Mouse (Mus musculus): ENCODE results near the gene Rfng. TPM values are rescaled to one million over a fixed set of nuclear protein-coding genes. Genes with fewer than 3 reads are reported as not detected.

The Rfng gene
- polyA plus RNA-seq, 1 experiment from 2014 or later = 23.2 TPM

DNA sequence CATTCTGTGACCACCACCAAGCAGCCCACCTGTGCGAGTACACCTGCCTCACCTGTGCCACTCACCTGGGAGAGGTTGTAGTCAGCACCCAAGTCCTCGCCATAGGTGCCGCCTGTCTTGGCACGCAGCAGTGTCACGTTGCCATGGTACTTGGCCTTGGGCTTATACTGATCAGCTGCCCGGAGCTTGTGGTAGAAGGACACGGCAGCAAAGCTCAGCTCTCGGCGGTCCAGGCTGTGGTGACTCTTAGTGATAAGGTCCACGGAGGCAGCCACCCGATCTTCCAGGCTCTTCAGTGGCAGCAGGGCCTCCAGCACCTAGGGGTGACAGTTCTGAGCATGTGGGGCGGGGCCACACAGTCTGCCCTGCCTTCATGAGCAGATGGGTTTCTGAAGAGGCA, 24.0 kb upstream of the Rfng start:
- Histone ChIP-seq H3K27ac (ENCODE audit: poor library complexity, severe bottlenecking) (no peak overlapping the region), H3K27me3 (replicated peaks) (no peaks in the 10 kb centered on the region), H3K9ac (no peak overlapping the region), H3K4me1 (replicated peaks) (no peaks in the 10 kb centered on the region), H3K9me3 (replicated peaks) (no peaks in the 10 kb centered on the region), H3K4me2 (no peak overlapping the region), H3K36me3 (peaks cover 82% of the 10 kb centered on the region), H3K4me3 (no peak overlapping the region)
- WGBS = 84% methylated on average over 12 of the region's 12 CpGs
- ATAC-seq (ENCODE audit: insufficient number of reproducible peaks, low FRiP score) = no peak

DNA sequence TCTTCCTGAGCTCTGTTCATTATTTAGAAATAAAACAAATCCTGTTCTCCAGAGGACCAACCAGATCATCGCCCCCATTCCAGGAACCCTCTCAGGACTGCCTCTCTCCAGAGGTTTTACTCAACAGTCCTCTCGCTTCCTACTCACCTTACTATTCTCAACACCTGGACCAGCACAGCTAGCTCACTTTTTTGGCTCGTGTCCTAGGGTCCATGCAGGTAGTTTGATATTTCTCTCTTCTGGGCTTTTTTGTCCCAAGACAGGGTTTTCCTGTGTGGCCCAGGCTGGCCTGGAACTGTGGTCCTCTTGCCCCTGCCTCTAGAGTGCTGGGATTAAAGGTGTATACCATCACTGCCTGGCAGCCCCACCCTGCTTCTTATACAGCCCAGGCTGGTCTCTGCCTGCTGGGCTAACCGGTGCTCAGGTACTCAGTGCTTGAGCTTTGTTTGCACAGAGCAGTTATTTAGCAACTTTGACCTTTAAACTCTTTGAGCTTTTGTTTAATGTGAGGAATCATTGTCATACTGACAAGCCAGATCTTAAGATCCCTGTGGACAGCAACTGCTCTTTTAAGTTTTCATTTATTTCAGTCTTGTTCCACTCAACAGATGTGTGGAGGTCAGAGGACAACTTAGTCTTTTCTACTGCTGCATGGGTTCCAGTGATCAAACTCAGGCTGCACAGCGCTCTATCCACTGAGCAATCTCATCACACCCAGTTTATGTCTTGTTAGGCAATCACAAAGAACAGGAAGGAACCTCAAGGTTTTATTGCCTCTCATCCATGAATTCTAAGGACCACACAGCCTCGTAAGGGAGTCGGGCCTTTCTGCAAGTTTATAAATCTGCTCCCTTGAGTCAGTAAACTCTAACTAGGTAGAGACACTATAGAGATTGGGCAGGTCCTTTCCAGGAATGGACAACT, 21.6 kb upstream of the Rfng start:
- Histone ChIP-seq H3K9me3 (replicated peaks) (no peaks in the 10 kb centered on the region), H3K36me3 (peaks cover 59% of the 10 kb centered on the region), H3K27ac (ENCODE audit: poor library complexity, severe bottlenecking) (no peak overlapping the region), H3K27me3 (replicated peaks) (no peaks in the 10 kb centered on the region), H3K4me1 (replicated peaks) (0 out of 2 replicates have a peak, but pooled peaks cover 1% of the 10 kb centered on the region), H3K9ac (no peak overlapping the region), H3K4me2 (no peak overlapping the region), H3K4me3 (no peak overlapping the region)
- WGBS = 90% methylated on average over 7 of the region's 7 CpGs
- no peak for ATAC-seq (ENCODE audit: insufficient number of reproducible peaks, low FRiP score)

DNA sequence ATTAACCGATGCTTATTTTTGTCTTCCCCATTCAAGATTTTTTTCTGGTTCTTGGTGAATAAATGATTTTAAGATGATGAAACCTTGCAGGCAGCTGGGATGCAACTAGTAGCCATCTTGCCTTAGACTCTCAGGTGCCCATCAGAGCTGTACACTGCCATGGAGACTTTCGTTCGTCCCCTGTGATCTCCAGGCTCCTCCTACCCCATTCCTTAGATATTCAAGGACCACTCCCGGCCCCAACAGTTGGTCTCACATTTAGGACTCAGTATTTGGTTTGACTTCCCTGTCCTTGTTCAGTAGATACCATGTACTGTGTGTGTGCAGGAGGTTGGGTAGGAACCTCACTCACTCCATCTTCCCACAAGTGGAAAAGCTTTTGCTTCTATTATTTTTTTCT, 20.8 kb upstream of the Rfng start:
- Histone ChIP-seq H3K27ac (ENCODE audit: poor library complexity, severe bottlenecking) (no peak overlapping the region), H3K4me2 (no peak overlapping the region), H3K4me1 (replicated peaks) (0 out of 2 replicates have a peak, but pooled peaks cover 6% of the 10 kb centered on the region), H3K9ac (no peak overlapping the region), H3K9me3 (replicated peaks) (no peaks in the 10 kb centered on the region), H3K27me3 (replicated peaks) (no peaks in the 10 kb centered on the region), H3K4me3 (no peak overlapping the region), H3K36me3 (peaks cover 50% of the 10 kb centered on the region)
- no peak for ATAC-seq (ENCODE audit: insufficient number of reproducible peaks, low FRiP score)
- WGBS = 65% methylated on average over 4 of the region's 4 CpGs

GRCm38 (mm10) chr11:120804274-120804673, 20.3 kb upstream of the Rfng start:
- 80% methylated on average over 7 of the region's 7 CpGs for WGBS
- no peak overlapping the region for H3K9ac ChIP-seq

GRCm38 (mm10) chr11:120800061-120800904, 16.3 kb upstream of the Rfng start:
- Histone ChIP-seq H3K9ac (0 out of 2 replicates have a peak overlapping the region, but pooled peaks have one; percentile 32), H3K9me3 (replicated peaks) (no peaks in the 10 kb centered on the region), H3K4me2 (0 out of 2 replicates have a peak overlapping the region, but pooled peaks have one; percentile 10), H3K27ac (ENCODE audit: poor library complexity, severe bottlenecking) (no peak overlapping the region; the same call in 1 of the 2 replicates), H3K27me3 (replicated peaks) (no peaks in the 10 kb centered on the region), H3K4me1 (replicated peaks) (peaks cover 15% of the 10 kb centered on the region), H3K36me3 (peaks cover 5% of the 10 kb centered on the region), H3K4me3 (no peak overlapping the region)
- ATAC-seq (ENCODE audit: insufficient number of reproducible peaks, low FRiP score) = peak; percentile 55
- WGBS = 9% methylated on average over 10 of the region's 10 CpGs

More at GRCm38 (mm10) chr11:120804274-120804673, 20.3 kb upstream of the Rfng start:
- H3K36me3 ChIP-seq = peaks cover 45% of the 10 kb centered on the region
- 0 out of 2 replicates have a peak, but pooled peaks cover 6% of the 10 kb centered on the region for H3K4me1 ChIP-seq (replicated peaks)
- no peak overlapping the region for H3K27ac ChIP-seq (ENCODE audit: poor library complexity, severe bottlenecking)
- no peak overlapping the region for H3K4me2 ChIP-seq
- no peaks in the 10 kb centered on the region for H3K9me3 ChIP-seq (replicated peaks)
- ATAC-seq (ENCODE audit: insufficient number of reproducible peaks, low FRiP score) = no peak
- H3K4me3 ChIP-seq = no peak overlapping the region
- H3K27me3 ChIP-seq (replicated peaks) = no peaks in the 10 kb centered on the region

DNA sequence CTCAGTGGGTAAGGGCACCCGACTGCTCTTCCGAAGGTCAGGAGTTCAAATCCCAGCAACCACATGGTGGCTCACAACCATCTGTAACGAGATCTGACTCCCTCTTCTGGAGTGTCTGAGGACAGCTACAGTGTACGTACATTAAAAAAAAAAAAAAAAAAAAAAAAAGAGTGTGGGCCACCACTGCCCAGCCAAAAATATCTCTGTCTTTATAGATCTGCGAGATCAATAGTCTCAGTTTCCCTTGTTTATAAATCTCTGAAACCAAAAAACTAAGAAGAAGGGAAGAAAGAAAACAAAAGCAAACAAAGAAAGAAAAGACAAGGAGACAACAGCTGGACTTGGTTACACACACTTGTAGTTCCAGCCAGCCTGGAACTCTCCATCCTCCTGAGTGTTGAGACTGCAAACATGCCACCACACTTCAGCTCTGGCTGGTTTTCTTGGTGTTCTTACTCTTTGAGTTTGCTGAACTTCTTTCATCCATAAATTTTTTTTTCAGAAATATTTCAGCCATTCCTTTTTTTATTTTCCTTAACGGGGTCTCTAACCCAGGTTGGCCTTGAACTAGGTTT, 15.4 kb upstream of the Rfng start:
- Histone ChIP-seq H3K4me2 (no peak overlapping the region), H3K27me3 (replicated peaks) (no peaks in the 10 kb centered on the region), H3K4me3 (no peak overlapping the region), H3K27ac (ENCODE audit: poor library complexity, severe bottlenecking) (no peak overlapping the region), H3K9ac (no peak overlapping the region), H3K36me3 (peaks cover 6% of the 10 kb centered on the region), H3K4me1 (replicated peaks) (peaks cover 22% of the 10 kb centered on the region), H3K9me3 (replicated peaks) (no peaks in the 10 kb centered on the region)
- WGBS = 49% methylated on average over 6 of the region's 6 CpGs
- no peak for ATAC-seq (ENCODE audit: insufficient number of reproducible peaks, low FRiP score)

- Histone ChIP-seq H3K4me3 (no peak overlapping the region), H3K27me3 (replicated peaks) (no peaks in the 10 kb centered on the region), H3K9me3 (replicated peaks) (no peaks in the 10 kb centered on the region), H3K9ac (no peak overlapping the region), H3K36me3 (peaks cover 17% of the 10 kb centered on the region), H3K4me2 (no peak overlapping the region), H3K4me1 (replicated peaks) (peaks cover 22% of the 10 kb centered on the region), H3K27ac (ENCODE audit: poor library complexity, severe bottlenecking) (no peak overlapping the region)
- WGBS = 75% methylated on average over 3 of the region's 3 CpGs
- ATAC-seq (ENCODE audit: insufficient number of reproducible peaks, low FRiP score) = no peak
Observed at GRCm38 (mm10) chr11:120798244-120798643, 14.2 kb upstream of the Rfng start.

DNA sequence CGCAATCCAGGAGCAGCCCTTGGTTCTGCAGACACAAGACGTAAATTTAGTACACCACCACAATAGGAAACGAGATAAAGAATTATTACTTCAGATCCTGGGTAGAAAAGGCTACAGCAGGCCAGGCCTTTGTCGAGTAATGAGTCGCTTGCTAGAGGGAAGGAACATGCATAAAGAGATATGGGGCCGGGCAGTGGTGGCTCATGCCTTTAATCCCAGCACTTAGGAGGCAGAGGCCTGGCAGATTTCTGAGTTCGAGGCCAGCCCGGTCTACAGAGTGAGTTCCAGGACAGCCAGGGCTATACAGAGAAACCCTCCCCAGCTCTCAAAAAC, 12.6 kb upstream of the Rfng start:
- peak overlapping the region; percentile 83 for H3K4me3 ChIP-seq
- 22% methylated on average over 8 of the region's 8 CpGs for WGBS
- no peaks in the 10 kb centered on the region for H3K27me3 ChIP-seq (replicated peaks)
- ATAC-seq (ENCODE audit: insufficient number of reproducible peaks, low FRiP score) = peak; percentile 10; the same call in 1 of the 2 replicates
- peak overlapping the region; percentile 72 for H3K27ac ChIP-seq (ENCODE audit: poor library complexity, severe bottlenecking)
- peaks cover 34% of the 10 kb centered on the region for H3K36me3 ChIP-seq
- peak overlapping the region; percentile 96 for H3K9ac ChIP-seq
- peaks cover 22% of the 10 kb centered on the region for H3K4me1 ChIP-seq (replicated peaks)
- H3K4me2 ChIP-seq = peak overlapping the region; percentile 94
- H3K9me3 ChIP-seq (replicated peaks) = no peaks in the 10 kb centered on the region

- 1% methylated on average over 59 of the region's 59 CpGs for whole genome bisulfite sequencing
- ATAC-seq (ENCODE audit: insufficient number of reproducible peaks, low FRiP score) = peak; percentile 91
- Histone ChIP-seq H3K4me2 (peak within 1 kb of the TSS; percentile 94), H3K27ac (ENCODE audit: poor library complexity, severe bottlenecking) (peak within 1 kb of the TSS; percentile 72), H3K9me3 (replicated peaks) (no peaks in the 10 kb centered on the region), H3K4me1 (replicated peaks) (peaks cover 22% of the 10 kb centered on the region), H3K36me3 (peaks cover 40% of the 10 kb centered on the region), H3K9ac (peak within 1 kb of the TSS; percentile 96), H3K4me3 (peak within 1 kb of the TSS; percentile 83), H3K27me3 (replicated peaks) (no peaks in the 10 kb centered on the region)
Observed at GRCm38 (mm10) chr11:120795756-120796613, 12.0 kb upstream of the Rfng start, which contains the start of gene Dus1l. Dus1l (minus strand) TSS chr11:120796403.

DNA sequence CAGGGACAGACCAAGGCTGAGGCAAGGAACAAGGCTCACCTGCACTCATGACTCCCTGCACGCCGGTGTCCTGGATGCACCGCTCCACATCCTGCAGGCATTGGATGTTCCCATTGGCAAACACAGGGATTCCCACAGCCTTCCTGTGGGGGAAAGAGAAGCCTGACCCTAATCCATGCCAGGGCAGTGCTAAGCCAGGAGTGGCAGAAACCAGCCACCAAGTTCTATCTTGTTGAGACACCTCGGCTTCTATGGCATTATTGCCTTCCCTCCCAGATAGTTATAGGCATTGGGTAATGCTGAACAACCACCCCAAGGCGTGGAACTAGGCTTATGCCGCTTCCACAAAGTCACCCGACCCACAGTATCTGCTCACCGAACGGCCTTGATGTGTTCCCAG, 8.6 kb upstream of the Rfng start:
- Histone ChIP-seq H3K4me1 (replicated peaks) (peaks cover 16% of the 10 kb centered on the region), H3K36me3 (peaks cover 71% of the 10 kb centered on the region), H3K27me3 (replicated peaks) (no peaks in the 10 kb centered on the region), H3K9me3 (replicated peaks) (no peaks in the 10 kb centered on the region), H3K27ac (ENCODE audit: poor library complexity, severe bottlenecking) (no peak overlapping the region), H3K4me3 (no peak overlapping the region), H3K9ac (no peak overlapping the region), H3K4me2 (no peak overlapping the region)
- no peak for ATAC-seq (ENCODE audit: insufficient number of reproducible peaks, low FRiP score)
- WGBS = 94% methylated on average over 9 of the region's 9 CpGs
